Mouse (Mus musculus) cerebellum, adult 9-11 months (tissue): Measurements from ENCODE around the gene Sptb.

ENCODE experiments used
- DNase-seq: peaks from one replicate; pipeline ENCODE4 v3.0.0; 2022

Gene Sptb

DNA sequence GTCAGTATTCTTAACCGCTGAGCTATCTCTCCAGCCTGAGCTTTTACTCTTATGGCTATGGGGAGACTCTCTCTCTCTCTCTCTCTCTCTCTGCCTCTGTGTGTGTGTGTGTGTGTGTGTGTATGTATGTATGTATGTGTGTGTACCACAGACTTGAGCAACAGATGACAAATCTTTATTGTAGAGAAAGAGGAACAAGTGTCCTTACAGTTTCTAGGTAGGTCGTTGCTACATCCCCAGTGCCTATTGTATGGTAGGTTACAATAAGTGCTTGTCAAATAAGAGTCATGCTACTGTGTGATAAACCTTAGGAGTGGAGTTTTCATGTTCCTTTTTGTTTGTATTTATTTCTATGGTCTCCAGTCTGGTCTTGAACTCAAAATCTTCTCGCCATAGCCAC is 170.2 kb downstream of the Sptb start:
- no peak for DNase-seq

DNA sequence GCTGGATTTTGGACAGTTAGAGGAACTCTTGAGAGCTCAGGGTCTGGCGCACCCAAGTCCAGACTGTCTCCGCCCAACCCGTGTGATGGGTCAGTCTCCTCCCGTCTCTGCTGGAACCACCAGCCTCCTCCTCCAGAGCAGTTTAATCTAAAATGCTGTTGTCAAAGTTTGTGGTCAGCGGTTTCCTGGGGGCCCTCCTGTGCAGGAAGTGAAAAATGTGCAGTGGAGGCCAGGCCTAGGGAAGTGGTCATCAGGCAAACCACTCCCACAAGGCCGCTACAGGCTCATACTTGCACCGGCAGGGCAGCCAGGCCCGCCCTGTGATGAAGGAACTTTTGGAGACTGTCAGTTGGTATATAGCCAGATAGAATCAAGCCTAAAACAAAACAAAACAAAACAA is 172.9 kb downstream of the Sptb start:
- DNase-seq: no peak

DNA sequence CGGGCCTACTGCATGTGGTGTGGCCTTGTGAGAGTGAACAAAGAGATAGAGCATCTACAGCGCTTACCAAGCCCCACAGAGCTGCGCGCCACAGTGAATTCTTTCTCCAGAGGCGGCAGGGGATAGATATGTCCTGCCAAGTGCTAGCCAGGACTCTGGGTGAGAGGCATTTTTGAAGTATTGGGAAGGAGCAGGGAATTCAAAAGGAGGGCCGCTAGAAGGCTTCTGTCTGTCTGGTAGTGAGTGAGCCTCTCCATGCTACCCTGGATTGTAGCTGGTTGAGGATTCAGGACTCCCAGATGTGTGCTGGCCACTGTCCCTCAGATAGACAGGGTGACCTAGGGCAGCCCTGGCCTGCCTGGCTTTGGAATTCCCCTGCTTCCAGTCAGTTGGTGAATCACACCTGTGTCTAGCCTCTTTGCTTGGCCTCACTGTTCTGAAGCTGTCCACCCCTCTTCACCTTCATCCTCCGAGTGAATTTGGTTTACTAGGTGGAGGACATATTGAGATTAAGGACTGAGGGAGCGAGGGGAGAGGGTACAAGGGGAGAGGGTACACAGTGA is 173.7 kb downstream of the Sptb start:
- DNase-seq: no peak

DNA sequence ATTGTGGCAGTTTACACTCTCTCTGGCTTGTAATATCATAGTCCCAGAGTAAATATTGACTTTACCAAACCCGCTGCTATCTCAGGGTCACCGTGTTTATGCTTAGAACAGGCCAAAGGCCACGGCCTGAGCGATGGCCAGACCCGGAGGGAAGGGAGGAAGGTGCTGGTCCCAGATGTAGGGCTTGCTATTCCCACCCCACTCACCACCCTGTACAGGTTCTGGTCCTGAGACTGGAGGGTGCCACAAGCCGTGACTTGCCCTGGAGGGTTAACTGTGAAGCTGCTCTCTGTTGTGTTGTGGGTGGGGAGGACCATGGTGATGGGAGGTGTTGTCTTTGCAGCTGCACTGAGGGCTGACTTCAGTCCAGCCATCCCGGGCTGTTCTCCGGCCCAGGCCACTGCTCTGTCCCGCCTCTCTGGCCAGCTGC is 174.9 kb downstream of the Sptb start:
- no peak for DNase-seq

DNA sequence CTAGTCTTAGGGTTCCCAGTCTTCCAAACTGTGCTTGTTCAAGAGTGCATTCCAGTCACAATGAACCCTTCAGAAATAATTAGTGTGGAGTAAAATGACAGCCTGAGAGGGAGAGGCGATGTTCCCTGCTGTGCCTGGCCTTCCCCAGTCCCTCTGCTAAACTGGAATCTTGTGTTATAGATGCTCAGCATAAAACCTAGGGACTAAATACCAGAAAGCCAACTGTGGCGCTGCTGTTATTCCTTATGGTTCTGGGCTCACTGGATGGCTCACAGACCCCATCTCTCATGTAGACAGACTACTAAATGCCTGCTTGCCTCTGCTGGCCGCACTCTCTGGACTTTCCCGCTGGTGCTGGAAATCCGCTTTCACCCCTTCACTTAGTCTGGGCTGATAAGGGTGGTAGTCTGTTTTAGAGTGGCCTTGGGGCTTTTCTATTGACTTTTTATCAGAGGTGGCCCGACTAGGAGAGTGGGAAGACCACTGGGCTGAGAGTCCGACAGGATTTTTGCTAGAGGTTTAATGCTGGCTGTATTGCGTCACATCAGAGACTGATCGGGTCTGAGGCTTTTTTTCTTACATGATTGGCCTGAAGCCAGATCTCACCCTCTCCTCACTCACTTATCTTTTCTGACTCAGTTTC is 175.6 kb downstream of the Sptb start:
- no peak for DNase-seq

DNA sequence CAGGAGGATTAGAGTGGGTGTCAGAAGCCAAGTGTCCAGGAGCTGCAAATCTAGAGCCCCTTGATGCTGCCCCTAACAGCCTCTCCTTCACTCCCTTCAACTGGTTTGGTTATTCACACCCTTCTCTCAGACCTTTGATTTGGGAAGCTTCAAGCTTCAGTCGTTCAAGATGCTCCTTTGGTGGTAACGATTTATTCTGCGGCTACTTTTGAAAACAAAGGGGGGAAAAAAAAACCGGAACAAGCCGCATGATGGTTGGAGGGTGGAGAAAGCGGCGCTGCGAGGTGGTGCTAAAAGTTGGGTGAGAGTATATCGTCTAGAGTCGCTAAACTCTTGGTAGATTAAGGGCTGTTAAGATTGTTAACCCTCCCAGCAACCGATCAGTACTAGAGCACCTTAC is 176.1 kb downstream of the Sptb start:
- no peak for DNase-seq

DNA sequence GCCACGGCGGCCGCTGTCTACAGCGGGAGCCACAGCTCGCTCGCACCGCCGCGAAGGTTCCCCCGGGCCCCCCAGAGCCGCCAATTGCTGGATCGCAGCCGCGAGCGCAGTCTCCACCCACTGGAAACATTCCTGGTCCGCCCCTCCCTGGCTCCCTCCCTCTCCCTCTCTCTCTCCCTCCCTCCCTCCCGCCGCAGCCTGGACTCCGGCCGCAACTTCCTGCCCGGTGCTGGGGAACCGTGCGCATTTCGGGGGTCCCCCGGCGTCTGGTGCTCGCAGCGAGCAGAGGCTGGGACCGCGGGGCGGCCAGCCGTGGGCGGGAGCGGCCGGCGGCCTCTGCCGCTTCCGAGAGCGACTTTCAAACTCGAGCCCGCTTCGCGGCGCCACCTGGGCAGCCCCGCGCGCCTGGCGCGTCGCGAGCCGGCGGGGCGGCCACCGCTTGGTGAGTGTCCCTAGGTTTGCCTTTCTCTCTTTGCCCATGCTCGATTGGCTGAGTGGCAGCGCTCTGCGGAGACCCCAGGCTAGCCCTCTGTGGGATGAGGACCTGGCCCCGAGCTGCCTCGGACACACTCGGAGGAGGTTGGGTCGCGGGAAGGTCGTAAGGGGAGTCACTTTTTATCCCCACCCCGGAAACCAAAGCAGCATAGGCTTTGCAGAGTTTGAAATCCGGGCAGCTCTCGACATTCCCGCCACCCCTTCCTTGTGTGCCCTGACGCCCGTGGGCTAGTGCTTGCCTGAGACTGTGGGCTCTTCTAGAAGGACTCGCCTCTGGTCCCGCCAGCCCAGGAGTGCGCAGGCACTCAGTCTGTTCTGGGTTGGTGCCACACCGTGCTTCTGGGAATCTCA is 176.7 kb downstream of the Sptb start:
- DNase-seq: peak; percentile 70

DNA sequence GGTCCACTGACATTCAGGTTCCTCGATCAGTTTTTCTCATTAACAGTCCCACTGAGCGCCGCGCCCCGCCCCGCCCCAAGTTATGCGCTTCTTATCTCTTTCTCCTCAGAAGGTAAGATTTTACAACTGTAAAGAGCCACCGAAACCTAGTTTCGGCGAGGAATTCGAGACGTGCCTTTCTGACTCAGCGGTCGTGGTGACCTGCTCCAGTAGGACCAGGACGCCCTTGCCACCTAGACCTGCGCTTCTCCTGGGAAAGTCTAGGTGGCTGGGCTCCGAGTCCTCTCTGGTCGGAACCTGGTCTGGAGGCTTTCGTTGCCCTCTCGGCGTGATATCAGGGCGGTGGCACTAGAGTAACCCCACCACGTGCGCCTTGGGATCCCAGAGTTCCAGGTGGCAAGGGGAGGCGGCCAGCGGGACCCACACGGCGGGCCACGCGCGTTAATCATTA is 177.4 kb downstream of the Sptb start:
- DNase-seq: no peak

DNA sequence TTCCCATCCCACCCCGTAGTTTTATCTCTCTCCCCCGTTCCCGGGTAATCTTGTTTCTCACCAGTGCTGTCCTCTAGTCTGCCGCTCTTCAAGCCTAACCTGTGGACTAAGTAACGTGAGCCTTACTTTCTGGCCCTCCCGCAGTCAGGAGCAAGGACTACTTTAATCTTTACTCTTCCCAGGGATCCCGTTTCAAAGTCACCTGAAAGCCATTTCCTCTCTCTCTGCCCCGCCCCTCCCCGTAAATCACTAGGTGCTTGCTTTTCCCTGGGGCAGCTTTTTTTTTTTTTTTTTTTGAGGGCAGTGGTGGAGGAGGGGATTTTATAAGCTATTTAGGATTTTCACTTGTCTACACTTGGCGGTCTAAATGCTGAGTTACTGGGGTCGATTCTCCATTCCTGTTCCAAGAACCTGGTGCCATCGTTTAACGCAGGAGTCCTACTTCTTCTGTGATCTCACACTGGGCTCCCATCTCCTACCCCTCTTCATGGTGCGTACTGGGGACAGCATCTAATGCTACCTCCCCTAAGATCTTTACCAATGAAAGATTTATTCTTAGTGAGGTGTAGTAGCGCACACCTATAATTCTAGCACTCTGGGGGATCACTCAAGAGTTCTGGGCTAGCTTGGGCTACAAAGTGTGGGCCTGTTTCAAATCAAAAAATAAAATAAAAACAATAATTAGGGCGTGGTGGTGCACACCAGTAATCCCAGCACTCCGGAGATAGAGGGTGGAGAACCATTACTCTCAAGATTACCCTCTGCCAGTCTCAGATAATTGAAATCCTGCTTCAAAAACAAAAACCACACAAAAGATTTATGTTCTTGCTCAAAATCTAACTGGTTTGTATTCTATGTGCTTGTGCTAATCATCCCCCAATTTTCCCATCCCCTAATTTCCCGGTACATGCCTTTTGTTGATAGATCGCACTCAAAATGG is 178.1 kb downstream of the Sptb start:
- DNase-seq: no peak

DNA sequence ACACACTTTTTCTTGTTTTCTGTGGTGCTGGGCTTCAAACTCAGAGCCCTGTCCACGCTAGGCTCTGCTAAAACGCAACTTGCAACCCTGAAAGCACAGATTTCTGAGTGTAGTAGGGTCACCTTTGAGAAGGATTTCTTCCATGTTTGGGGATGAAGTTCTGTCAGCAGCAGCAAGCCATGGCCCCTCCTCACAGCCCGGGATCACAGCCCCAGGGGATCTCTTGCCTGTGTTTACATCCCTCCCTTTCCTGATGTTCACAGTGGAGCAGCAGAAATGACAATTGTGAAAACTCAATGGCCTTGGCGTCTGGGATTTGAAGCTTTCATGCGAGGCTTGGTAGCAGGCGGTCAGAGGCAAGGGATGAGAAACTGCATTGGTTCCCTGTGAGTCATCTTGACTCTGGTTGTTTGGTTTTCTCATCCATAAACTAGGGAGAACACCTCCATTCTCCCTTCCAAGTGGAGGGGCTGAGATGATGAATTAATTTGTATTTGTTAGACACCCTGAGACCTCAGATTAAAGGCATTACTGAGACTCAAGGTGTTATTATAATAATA is 179.7 kb downstream of the Sptb start, which contains the start of gene Plekhg3:
Gene Plekhg3, plus strand, starts transcription at position 312 of the 560 bp plus-strand sequence.
- no peak for DNase-seq
